In the genomic region with DNA sequence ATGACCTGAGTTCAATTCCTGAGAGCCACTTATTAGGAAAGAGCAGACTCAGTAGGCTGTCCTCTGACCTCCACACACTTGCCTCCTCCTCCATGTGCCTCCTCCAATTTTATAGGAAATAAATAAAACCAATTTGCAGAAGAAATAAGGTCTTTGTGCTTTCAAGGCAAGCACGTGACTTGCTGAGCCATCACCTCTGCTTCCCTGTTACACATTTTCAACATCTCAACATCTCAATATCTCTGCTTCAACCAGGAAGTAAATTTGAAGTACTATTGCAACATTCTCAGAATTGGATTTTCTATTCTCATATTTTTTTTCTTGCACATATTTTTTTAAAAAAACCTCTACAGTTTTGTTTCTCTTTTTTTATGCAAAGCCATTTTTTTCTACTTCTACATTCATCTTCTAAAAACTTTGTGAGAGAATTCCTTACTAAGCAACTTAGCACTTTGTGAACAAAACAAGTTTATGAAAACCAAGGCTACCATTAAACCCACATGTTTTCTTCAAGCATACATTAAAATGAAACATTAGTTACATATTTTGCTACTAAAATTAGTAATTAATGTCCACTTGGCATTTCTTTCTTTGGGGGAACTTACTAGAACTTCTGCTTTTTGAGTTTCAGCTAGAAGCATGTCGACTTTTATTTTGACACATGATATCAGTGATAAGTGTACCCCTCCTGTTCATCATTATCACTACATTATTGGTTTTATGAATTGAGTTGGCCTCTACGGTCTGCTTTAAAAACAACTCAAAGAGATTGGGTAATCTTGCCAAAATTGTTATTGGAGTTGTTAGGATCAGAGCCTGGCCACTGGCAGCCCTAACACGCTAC, we compare ENCODE assay signal across 19 mouse cellular contexts. TPM values are rescaled to one million over a fixed set of nuclear protein-coding genes. Genes with fewer than 3 reads are reported as not detected.
DNase-seq lines count a peak whose midpoint lies in the region; ATAC-seq and TF ChIP-seq lines count a peak whose summit lies in the region.
"Had no signal": no experiment of that assay in that cellular context is flagged by ENCODE, and none has a peak within 500 bp of the region (broad histone marks: within the 10 kb centered on the region; RNA-seq: fewer than 3 reads in every experiment).

No protein-coding gene starts in this region.

- 0 out of 2 replicates have a peak overlapping the region, but pooled peaks have one; percentile 2 for H3K27ac ChIP-seq in layer of hippocampus, adult 2 months
- peak overlapping the region; percentile 71 for H3K27ac ChIP-seq in MEL (ENCODE audit: control insufficient read depth, low read depth, low read length)
- H3K27ac ChIP-seq in forebrain, embryonic 14.5 days (ENCODE audit: low read depth, low read length), result no peak overlapping the region
- H3K27ac ChIP-seq: embryonic facial prominence, embryonic 12.5 days; heart, embryonic 13.5 days; hindbrain, embryonic 10.5 days; limb, embryonic 13.5 days; neural tube, embryonic 12.5 days had no signal

- no peak for DNase-seq in layer of hippocampus, adult 2 months (ENCODE audit: low spot score in 2 of 2)
- no peak for DNase-seq in layer of hippocampus, adult 11-12 months (ENCODE audit: low spot score)
- DNase-seq in 416B (ENCODE audit: low read depth) (peak; percentile 50), MEL (ENCODE audit: low read depth, low spot score) (peak; percentile 61)
- DNase-seq in gastrocnemius, postnatal 14 days, result no peak
- DNase-seq in forebrain, embryonic 14.5 days (ENCODE audit: low spot score), result no peak
- DNase-seq: cerebellum, adult 18-20 months; gastrocnemius, postnatal 36 days; kidney, adult 8-10 months; kidney, postnatal 36 days; lung, adult 2 months; thymus, adult 18-20 months had no signal

- 84% methylated on average over 4 of the region's 4 CpGs for WGBS in forebrain, embryonic 14.5 days

- intact Hi-C loops in gastrocnemius, postnatal 14 days (cut with DNase I; ENCODE audit: low total_unique reads), result no loop called here

- no peak for TF ChIP-seq POLR2A in MEL (IDR thresholded peaks at IDR 0.05; ENCODE audit: control insufficient read depth in 1 of 2, insufficient read depth in 1 of 2, low read depth in 1 of 2, low read length in 2 of 2, poor library complexity in 1 of 2)

- TF ChIP-seq RAD21 in MEL (IDR thresholded peaks at IDR 0.05; ENCODE audit: low read depth, low read length), result no peak

- H3K9ac ChIP-seq in MEL (ENCODE audit: control insufficient read depth, low read depth, low read length, poor library complexity, severe bottlenecking), result no peak overlapping the region
- H3K9ac ChIP-seq in forebrain, embryonic 14.5 days (ENCODE audit: low read length), result no peak overlapping the region
- H3K9ac ChIP-seq: embryonic facial prominence, embryonic 12.5 days; heart, embryonic 13.5 days; limb, embryonic 13.5 days; neural tube, embryonic 12.5 days had no signal

- TF ChIP-seq EP300 in MEL (IDR thresholded peaks at IDR 0.05; ENCODE audit: low read depth in 1 of 2, low read length in 2 of 2), result peak; percentile 51 to 72

- no peaks in the 10 kb centered on the region for H3K27me3 ChIP-seq in MEL (ENCODE audit: control insufficient read depth in 1 of 2, insufficient read depth in 2 of 2, low read length in 2 of 2)
- H3K27me3 ChIP-seq in forebrain, embryonic 14.5 days (replicated peaks; ENCODE audit: control insufficient read depth, insufficient read depth, low read length), result no peaks in the 10 kb centered on the region
- H3K27me3 ChIP-seq: embryonic facial prominence, embryonic 12.5 days; heart, embryonic 13.5 days; limb, embryonic 13.5 days; neural tube, embryonic 12.5 days had no signal

- H3K36me3 ChIP-seq in MEL (ENCODE audit: control insufficient read depth in 1 of 2, insufficient read depth in 2 of 2, low read length in 2 of 2), result peaks cover 0 to 40% of the 10 kb centered on the region in 2 experiments; a peak in 2 of 4 replicates
- H3K36me3 ChIP-seq in forebrain, embryonic 14.5 days (ENCODE audit: control insufficient read depth, insufficient read depth, low read length), result no peaks in the 10 kb centered on the region
- H3K36me3 ChIP-seq: embryonic facial prominence, embryonic 12.5 days; G1E; heart, embryonic 13.5 days; hindbrain, embryonic 10.5 days; limb, embryonic 13.5 days; neural tube, embryonic 12.5 days had no signal

- H3K4me1 ChIP-seq in MEL (ENCODE audit: control insufficient read depth in 1 of 2, insufficient read depth in 2 of 2, low read length in 2 of 2), result peaks cover 12 to 25% of the 10 kb centered on the region in 2 experiments
- no peaks in the 10 kb centered on the region for H3K4me1 ChIP-seq in forebrain, embryonic 14.5 days (ENCODE audit: control insufficient read depth, insufficient read depth, low read length)
- H3K4me1 ChIP-seq: embryonic facial prominence, embryonic 12.5 days; hindbrain, embryonic 10.5 days; limb, embryonic 13.5 days; neural tube, embryonic 12.5 days had no signal

- peak; percentile 28 for ATAC-seq in megakaryocyte, adult 5-6 weeks (ENCODE audit: poor library complexity, severe bottlenecking)
- no peak for ATAC-seq in forebrain, embryonic 14.5 days

- H3K79me2 ChIP-seq in MEL (ENCODE audit: control insufficient read depth, insufficient read depth, low read length, poor library complexity), result no peaks in the 10 kb centered on the region

- no peak overlapping the region for H3K4me2 ChIP-seq in forebrain, embryonic 14.5 days (ENCODE audit: low read length)
- H3K4me2 ChIP-seq: embryonic facial prominence, embryonic 12.5 days; heart, embryonic 13.5 days; limb, embryonic 13.5 days; neural tube, embryonic 12.5 days had no signal

- no peaks in the 10 kb centered on the region for H3K9me3 ChIP-seq in MEL (replicated peaks; ENCODE audit: insufficient read depth, low read length)
- H3K9me3 ChIP-seq in forebrain, embryonic 14.5 days (replicated peaks; ENCODE audit: control insufficient read depth, low read length), result no peaks in the 10 kb centered on the region
- H3K9me3 ChIP-seq: embryonic facial prominence, embryonic 12.5 days; G1E; heart, embryonic 13.5 days; hindbrain, embryonic 10.5 days; limb, embryonic 13.5 days; neural tube, embryonic 12.5 days had no signal

- TF ChIP-seq CTCF in layer of hippocampus, adult 2 months (conservative IDR thresholded peaks at IDR 0.05), result no peak
- TF ChIP-seq CTCF in MEL (IDR thresholded peaks at IDR 0.05 in 2 of 3, conservative IDR thresholded peaks at IDR 0.05 in 1 of 3; ENCODE audit: control insufficient read depth in 1 of 3, insufficient read depth in 1 of 3, low read depth in 2 of 3, low read length in 3 of 3, poor library complexity in 1 of 3, severe bottlenecking in 1 of 3), result no peak

- H3K4me3 ChIP-seq in layer of hippocampus, adult 2 months, result no peak overlapping the region
- H3K4me3 ChIP-seq in MEL (ENCODE audit: control insufficient read depth in 1 of 2, insufficient read depth in 1 of 2, low read depth in 2 of 2, low read length in 2 of 2), result no peak overlapping the region
- H3K4me3 ChIP-seq in forebrain, embryonic 14.5 days (ENCODE audit: low read depth, low read length), result no peak overlapping the region
- H3K4me3 ChIP-seq: embryonic facial prominence, embryonic 12.5 days; heart, embryonic 13.5 days; hindbrain, embryonic 10.5 days; limb, embryonic 13.5 days; neural tube, embryonic 12.5 days had no signal

TF ChIP-seq in MEL, 35 proteins besides CTCF, POLR2A, EP300 and RAD21:
- peak; percentile 82; the same call in 1 of the 2 replicates for TF ChIP-seq BHLHE40 (IDR thresholded peaks at IDR 0.05; ENCODE audit: borderline replicate concordance, low read depth, low read length)
- no peak; the same call in 1 of the 2 replicates for TF ChIP-seq ETS1 (IDR thresholded peaks at IDR 0.05; ENCODE audit: low read depth, low read length)
- TF ChIP-seq USF2 (IDR thresholded peaks at IDR 0.05; ENCODE audit: borderline replicate concordance in 1 of 2, insufficient read depth in 1 of 2, low read depth in 1 of 2, low read length in 2 of 2), result peak in 1 of 2 experiments; percentile 39; a peak in 1 of 4 replicates
- TF ChIP-seq E2F4 (IDR thresholded peaks at IDR 0.05; ENCODE audit: borderline replicate concordance, low read depth, low read length), result no peak
- TF ChIP-seq MAX (IDR thresholded peaks at IDR 0.05; ENCODE audit: low read length), result peak; percentile 86
- peak; percentile 23; the same call in 1 of the 2 replicates for TF ChIP-seq SIN3A (IDR thresholded peaks at IDR 0.05; ENCODE audit: low read length)
- TF ChIP-seq USF1 (IDR thresholded peaks at IDR 0.05; ENCODE audit: low read depth, low read length), result peak; percentile 86
- peak; percentile 78 for TF ChIP-seq GATA1 (IDR thresholded peaks at IDR 0.05; ENCODE audit: low read depth, low read length)
- TF ChIP-seq ZNF384 (IDR thresholded peaks at IDR 0.05; ENCODE audit: low read depth, low read length), result peak; percentile 40; the same call in 1 of the 2 replicates
- no peak for TF ChIP-seq NRF1 (IDR thresholded peaks at IDR 0.05; ENCODE audit: insufficient read depth, low read depth, low read length, poor library complexity, severe bottlenecking)
- TF ChIP-seq ELF1 (IDR thresholded peaks at IDR 0.05; ENCODE audit: low read depth, low read length), result peak; percentile 61; the same call in 1 of the 2 replicates
- peak; percentile 58; the same call in 1 of the 2 replicates for TF ChIP-seq MXI1 (IDR thresholded peaks at IDR 0.05; ENCODE audit: low read depth, low read length)
- peak; percentile 67; the same call in 1 of the 2 replicates for TF ChIP-seq CHD1 (IDR thresholded peaks at IDR 0.05; ENCODE audit: low read depth, low read length)
- TF ChIP-seq MYC (IDR thresholded peaks at IDR 0.05; ENCODE audit: low read depth, low read length), result 0 out of 2 replicates have a peak, but pooled peaks have one; percentile 19
- no peak for TF ChIP-seq POLR2AphosphoS2 (IDR thresholded peaks at IDR 0.05; ENCODE audit: low read length)
TF ChIP-seq in MEL: peak in this region for 11.

RNA-seq across cellular contexts. Expression of a gene that starts 35.5 kb away (rescaled TPM):
- 100 to 1,000 TPM; 352 to 359 TPM for total RNA-seq in layer of hippocampus, adult 2 months (2021)
- total RNA-seq in MEL (2012; rRNA removed), result 154 and 191 TPM in 2 replicates
- polyA plus RNA-seq in MEL (2012; ENCODE audit: insufficient read depth in 1 of 2, insufficient read length in 2 of 2, low read depth in 1 of 2, low replicate concordance in 2 of 2, missing spikeins in 1 of 2), result 100 to 1,000 TPM in 1 of 2 experiments, not detected in 1; 211 TPM
- 1,201 and 1,297 TPM in 2 replicates for total RNA-seq in megakaryocyte, adult 5-6 weeks (2015)
- 1,894 and 2,105 TPM in 2 replicates for total RNA-seq in megakaryocyte, adult 5-6 weeks (2017)
- 10 to 100 TPM; 56.2 to 63.8 TPM for total RNA-seq in gastrocnemius, postnatal 14 days (2021)
- 231 and 247 TPM in 2 replicates for polyA plus RNA-seq in forebrain, embryonic 14.5 days (2014; fragmentation: Nextera tagmentation; extraction: Ambion mirVana)

Comparison
In these comparisons a context has a peak if more than half of its experiments do, and no peak if none do; other contexts are left out.
1. DNase-seq: peak in 416B (single experiment) and MEL (single experiment); none in layer of hippocampus, adult 2 months (0 of 2), layer of hippocampus, adult 11-12 months (single experiment), gastrocnemius, postnatal 14 days (single experiment) and forebrain, embryonic 14.5 days (single experiment).